Mouse (Mus musculus) midbrain, postnatal 0 days (tissue): Measurements from ENCODE around the gene Teddm2. TPM values are rescaled to one million over a fixed set of nuclear protein-coding genes. Genes with fewer than 3 reads are reported as not detected.

ENCODE experiments used
- ATAC-seq: fragments of 200-750 bp; cut with Nextera tagmentation; 2 replicates; pipeline ENCODE4 v1.8.0; 2017; ENCODE audit warnings: moderate number of reproducible peaks, mild to moderate bottlenecking, moderate TSS enrichment, moderate library complexity; ENCODE audit not compliant: low FRiP score
- DNase-seq: peaks from one replicate; pipeline ENCODE4 v3.0.0-alpha.2; 2015; ENCODE audit warnings: low spot score
- H3K27ac ChIP-seq: fragments of 300-500 bp; sonication (generic); 2 replicates; pipeline ENCODE4 v1.5.1; 2014; ENCODE audit warnings: low read depth, mild to moderate bottlenecking, low read length, mixed read lengths
- H3K27me3 ChIP-seq: fragments of 300-500 bp; sonication (generic); 2 replicates; pipeline ENCODE4 v1.6.1; 2014; ENCODE audit warnings: low read length, control low read depth, mixed read lengths; ENCODE audit not compliant: insufficient read depth
- H3K36me3 ChIP-seq: fragments of 300-500 bp; sonication (generic); 2 replicates; pipeline ENCODE4 v1.6.1; 2014; ENCODE audit warnings: low read length, control low read depth, mixed read lengths; ENCODE audit not compliant: insufficient read depth
- H3K4me1 ChIP-seq: fragments of 300-500 bp; sonication (generic); 2 replicates; pipeline ENCODE4 v1.6.1; 2014; ENCODE audit warnings: mild to moderate bottlenecking, control low read depth, antibody characterized with exemption, low read length, mixed read lengths; ENCODE audit not compliant: insufficient read depth
- H3K4me2 ChIP-seq: fragments of 300-500 bp; sonication (generic); 2 replicates; pipeline ENCODE4 v1.6.1; 2014; ENCODE audit warnings: low read depth, mild to moderate bottlenecking, low read length, mixed read lengths; ENCODE audit not compliant: poor library complexity, severe bottlenecking
- H3K4me3 ChIP-seq: fragments of 300-500 bp; sonication (generic); 2 replicates; pipeline ENCODE4 v1.5.1; 2014; ENCODE audit warnings: low read depth, mild to moderate bottlenecking, low read length, moderate library complexity
- H3K9ac ChIP-seq: fragments of 300-500 bp; sonication (generic); replicated peaks from 2 replicates; pipeline ENCODE4 v1.6.1; 2014; ENCODE audit warnings: mild to moderate bottlenecking, low read length, moderate library complexity, mixed read lengths; ENCODE audit not compliant: poor library complexity, severe bottlenecking
- H3K9me3 ChIP-seq: fragments of 300-500 bp; sonication (generic); 2 replicates; pipeline ENCODE4 v1.6.1; 2016; ENCODE audit warnings: low read length, control low read depth
- CTCF ChIP-seq: IDR thresholded peaks from 2 replicates; pipeline ENCODE4 v1.5.1; 2016; ENCODE audit warnings: antibody characterized with exemption, mild to moderate bottlenecking
- WGBS: fragments of 180-500 bp; shearing (Covaris S2); extraction: QIAGEN DNeasy Blood & Tissue Kit; methylation state at CpG from one replicate; pipeline ENCODE4 v1.1.7; 2014; 5-methylcytosine and 5-hydroxymethylcytosine counted together
- polyA plus RNA-seq: library from polyadenylated mRNA; unstranded; fragments of >200 nt; fragmentation: Nextera tagmentation; extraction: Ambion mirVana; gene quantifications from 2 replicates; pipeline ENCODE4 v1.2.1, GENCODE M21; 2015
- total RNA-seq: library from RNA; depleted of rRNA; stranded (reverse); fragments of >200 nt; gene quantifications from 2 replicates; pipeline ENCODE4 v1.2.3, GENCODE M21; 2014

The Teddm2 gene
- total and polyA plus RNA-seq, 2 experiments from 2014 or later, result 0.66 to 1.7 TPM

- Histone ChIP-seq H3K27me3 (no peaks in the 10 kb centered on the region), H3K27ac (peak overlapping the region; percentile 95), H3K4me3 (peak overlapping the region; percentile 90), H3K4me2 (peak overlapping the region; percentile 85), H3K9ac (peak overlapping the region; percentile 92), H3K9me3 (no peaks in the 10 kb centered on the region), H3K4me1 (no peaks in the 10 kb centered on the region), H3K36me3 (peaks cover 23% of the 10 kb centered on the region)
- WGBS, result under 1% methylated on average over 34 of the region's 36 CpGs
- ATAC-seq (peak; percentile 52), DNase-seq (peak; percentile 62)
- no peak for TF ChIP-seq CTCF
Measured at GRCm38 (mm10) chr1:153900381-153900780, 353 bp upstream of the Teddm2 start.

- Histone ChIP-seq H3K9me3 (no peaks in the 10 kb centered on the region), H3K4me3 (peak overlapping the region; percentile 90), H3K4me2 (peak overlapping the region; percentile 85), H3K4me1 (no peaks in the 10 kb centered on the region), H3K9ac (peak overlapping the region; percentile 92), H3K27ac (peak overlapping the region; percentile 95), H3K27me3 (no peaks in the 10 kb centered on the region), H3K36me3 (peaks cover 13% of the 10 kb centered on the region)
- no peak for DNase-seq
- TF ChIP-seq CTCF, result no peak
- ATAC-seq, result peak; percentile 49; the same call in 1 of the 2 replicates
- whole genome bisulfite sequencing, result 12% methylated on average over 22 of the region's 22 CpGs
Measured at GRCm38 (mm10) chr1:153898989-153899730, 868 bp downstream of the Teddm2 start.

GRCm38 (mm10) chr1:153897196-153897595 lies 2.8 kb downstream of the Teddm2 start:
- Histone ChIP-seq H3K36me3 (no peaks in the 10 kb centered on the region), H3K9me3 (no peaks in the 10 kb centered on the region), H3K4me1 (no peaks in the 10 kb centered on the region), H3K4me3 (no peak overlapping the region), H3K27ac (no peak overlapping the region), H3K9ac (no peak overlapping the region), H3K4me2 (no peak overlapping the region), H3K27me3 (no peaks in the 10 kb centered on the region)
- DNase-seq (no peak), ATAC-seq (no peak)
- TF ChIP-seq CTCF, result no peak
- 81% methylated on average over 8 of the region's 8 CpGs for WGBS

GRCm38 (mm10) chr1:153894979-153895378 lies 5.0 kb downstream of the Teddm2 start:
- 36% methylated on average over 5 of the region's 5 CpGs for WGBS
- ATAC-seq, result no peak
- Histone ChIP-seq H3K27ac (no peak overlapping the region), H3K4me1 (no peaks in the 10 kb centered on the region), H3K4me2 (no peak overlapping the region), H3K9ac (no peak overlapping the region), H3K4me3 (no peak overlapping the region), H3K9me3 (no peaks in the 10 kb centered on the region), H3K27me3 (no peaks in the 10 kb centered on the region), H3K36me3 (no peaks in the 10 kb centered on the region)
- peak; percentile 89 for DNase-seq
- TF ChIP-seq CTCF, result peak; percentile 92

GRCm38 (mm10) chr1:153894201-153894893 lies 5.7 kb downstream of the Teddm2 start:
- H3K4me3 ChIP-seq, result no peak overlapping the region
- 61% methylated on average over 8 of the region's 8 CpGs for whole genome bisulfite sequencing
- H3K4me2 ChIP-seq, result no peak overlapping the region
- H3K4me1 ChIP-seq, result no peaks in the 10 kb centered on the region
- no peaks in the 10 kb centered on the region for H3K36me3 ChIP-seq
- H3K27ac ChIP-seq, result no peak overlapping the region
- no peaks in the 10 kb centered on the region for H3K9me3 ChIP-seq
- TF ChIP-seq CTCF, result no peak
- no peaks in the 10 kb centered on the region for H3K27me3 ChIP-seq
- H3K9ac ChIP-seq, result no peak overlapping the region
- ATAC-seq (no peak), DNase-seq (no peak)

- ATAC-seq (no peak), DNase-seq (no peak)
- H3K27ac ChIP-seq, result no peak overlapping the region
- 75% methylated on average over 2 of the region's 2 CpGs for WGBS
- H3K4me1 ChIP-seq, result no peaks in the 10 kb centered on the region
- H3K4me2 ChIP-seq, result no peak overlapping the region
- H3K27me3 ChIP-seq, result no peaks in the 10 kb centered on the region
- no peaks in the 10 kb centered on the region for H3K9me3 ChIP-seq
- no peak overlapping the region for H3K4me3 ChIP-seq
- TF ChIP-seq CTCF, result no peak
- H3K9ac ChIP-seq, result no peak overlapping the region
- H3K36me3 ChIP-seq, result no peaks in the 10 kb centered on the region
Measured at GRCm38 (mm10) chr1:153893746-153894145, 6.3 kb downstream of the Teddm2 start.
